Mouse (Mus musculus): ENCODE measurements around the gene Ubb. TPM values are rescaled to one million over a fixed set of nuclear protein-coding genes. Genes with fewer than 3 reads are reported as not detected.
A peak's percentile ranks its signal among the peaks of the same experiment; 100 is the strongest.

Gene Ubb
- polyA plus RNA-seq, 1 experiment = 2,028 TPM

- Histone ChIP-seq H3K4me3 (peak within 1 kb of the TSS; percentile 30), H3K27me3 (ENCODE audit: control insufficient read depth, insufficient read depth, insufficient read length) (no peaks in the 10 kb centered on the region), H3K36me3 (ENCODE audit: control insufficient read depth, insufficient read depth) (no peaks in the 10 kb centered on the region), H3ac (ENCODE audit: control insufficient read depth, insufficient read length) (no peak within 1 kb of the TSS), H3K79me2 (ENCODE audit: control insufficient read depth, insufficient read depth) (no peaks in the 10 kb centered on the region), H3K4me2 (ENCODE audit: low read depth) (peak within 1 kb of the TSS; percentile 87)
- TF ChIP-seq MAX (IDR thresholded peaks at IDR 0.05; ENCODE audit: low read depth) = no peak
- no peak for TF ChIP-seq REST (IDR thresholded peaks at IDR 0.05; ENCODE audit: insufficient read depth, insufficient read length)
- TF ChIP-seq E2F4 (IDR thresholded peaks at IDR 0.05; ENCODE audit: insufficient read depth) = no peak
- TF ChIP-seq POLR2AphosphoS2 (IDR thresholded peaks at IDR 0.05; ENCODE audit: insufficient read length, low read depth) = no peak
- no peak for TF ChIP-seq TCF12 (IDR thresholded peaks at IDR 0.05; ENCODE audit: insufficient read depth, poor library complexity, severe bottlenecking)
- no peak for TF ChIP-seq TCF3 (IDR thresholded peaks at IDR 0.05; ENCODE audit: insufficient read length, low read depth)
- no peak for TF ChIP-seq USF1 (IDR thresholded peaks at IDR 0.05; ENCODE audit: low read depth)
- no peak for TF ChIP-seq MYOG (IDR thresholded peaks at IDR 0.05; ENCODE audit: control insufficient read depth in 1 of 3, insufficient read depth in 1 of 3, insufficient read length in 2 of 3, low read depth in 2 of 3)
- no peak for TF ChIP-seq CEBPB (IDR thresholded peaks at IDR 0.05; ENCODE audit: insufficient read depth, poor library complexity, severe bottlenecking)
These were observed 23.2 kb downstream of the Ubb start, which contains the start of gene Trpv2 for GRCm38 (mm10) chr11:62573959-62574702. Gene Trpv2 (plus strand): TSS chr11:62574486.

GRCm38 (mm10) chr11:62574703-62575085 is 23.7 kb downstream of the Ubb start:
- TF ChIP-seq POLR2AphosphoS2 (IDR thresholded peaks at IDR 0.05; ENCODE audit: insufficient read length, low read depth) (no peak), MYOG (IDR thresholded peaks at IDR 0.05; ENCODE audit: control insufficient read depth in 1 of 3, insufficient read depth in 1 of 3, insufficient read length in 2 of 3, low read depth in 2 of 3) (no peak), TCF3 (IDR thresholded peaks at IDR 0.05; ENCODE audit: insufficient read length, low read depth) (no peak)
- H3K4me2 ChIP-seq (ENCODE audit: low read depth) = no peak overlapping the region

GRCm38 (mm10) chr11:62575297-62575658 is 24.3 kb downstream of the Ubb start:
- no peaks in the 10 kb centered on the region for H3K36me3 ChIP-seq (ENCODE audit: control insufficient read depth, insufficient read depth)
- no peak overlapping the region for H3ac ChIP-seq (ENCODE audit: control insufficient read depth, insufficient read length)
- H3K4me3 ChIP-seq = peak overlapping the region; percentile 30
- TF ChIP-seq E2F4 (IDR thresholded peaks at IDR 0.05; ENCODE audit: insufficient read depth) (no peak), POLR2A (IDR thresholded peaks at IDR 0.05; ENCODE audit: insufficient read length, low read depth) (no peak), MYOD1 (IDR thresholded peaks at IDR 0.05; ENCODE audit: control insufficient read depth in 1 of 3, insufficient read length in 2 of 3, low read depth in 2 of 3) (no peak), REST (IDR thresholded peaks at IDR 0.05; ENCODE audit: insufficient read depth, insufficient read length) (no peak), MAX (IDR thresholded peaks at IDR 0.05; ENCODE audit: low read depth) (no peak)
- no peaks in the 10 kb centered on the region for H3K79me2 ChIP-seq (ENCODE audit: control insufficient read depth, insufficient read depth)
- peak overlapping the region; percentile 87 for H3K4me2 ChIP-seq (ENCODE audit: low read depth)
- no peaks in the 10 kb centered on the region for H3K27me3 ChIP-seq (ENCODE audit: control insufficient read depth, insufficient read depth, insufficient read length)

More at GRCm38 (mm10) chr11:62574703-62575085, 23.7 kb downstream of the Ubb start:
- H3K79me2 ChIP-seq (ENCODE audit: control insufficient read depth, insufficient read depth) = no peaks in the 10 kb centered on the region
- peak overlapping the region; percentile 30 for H3K4me3 ChIP-seq
- no peaks in the 10 kb centered on the region for H3K27me3 ChIP-seq (ENCODE audit: control insufficient read depth, insufficient read depth, insufficient read length)
- no peaks in the 10 kb centered on the region for H3K36me3 ChIP-seq (ENCODE audit: control insufficient read depth, insufficient read depth)
- H3ac ChIP-seq (ENCODE audit: control insufficient read depth, insufficient read length) = no peak overlapping the region

- peak in 2 of 3 experiments; percentile 40 to 64 for TF ChIP-seq MYOD1 (IDR thresholded peaks at IDR 0.05; ENCODE audit: control insufficient read depth in 1 of 3, insufficient read length in 2 of 3, low read depth in 2 of 3)
- TF ChIP-seq POLR2A (IDR thresholded peaks at IDR 0.05; ENCODE audit: insufficient read length, low read depth) = peak; percentile 35
- TF ChIP-seq MYOG (IDR thresholded peaks at IDR 0.05; ENCODE audit: control insufficient read depth in 1 of 3, insufficient read depth in 1 of 3, insufficient read length in 2 of 3, low read depth in 2 of 3) = peak in 1 of 3 experiments; percentile 5
- no peak for TF ChIP-seq TCF12 (IDR thresholded peaks at IDR 0.05; ENCODE audit: insufficient read depth, poor library complexity, severe bottlenecking)
- peak overlapping the region; percentile 87 for H3K4me2 ChIP-seq (ENCODE audit: low read depth)
- no peaks in the 10 kb centered on the region for H3K79me2 ChIP-seq (ENCODE audit: control insufficient read depth, insufficient read depth)
- H3K27me3 ChIP-seq (ENCODE audit: control insufficient read depth, insufficient read depth, insufficient read length) = no peaks in the 10 kb centered on the region
- H3K4me3 ChIP-seq = peak overlapping the region; percentile 30
- no peak overlapping the region for H3ac ChIP-seq (ENCODE audit: control insufficient read depth, insufficient read length)
- H3K36me3 ChIP-seq (ENCODE audit: control insufficient read depth, insufficient read depth) = no peaks in the 10 kb centered on the region
These were observed 24.9 kb downstream of the Ubb start for GRCm38 (mm10) chr11:62575659-62576438.

GRCm38 (mm10) chr11:62576530-62577152 is 25.7 kb downstream of the Ubb start:
- no peak overlapping the region for H3ac ChIP-seq (ENCODE audit: control insufficient read depth, insufficient read length)
- no peaks in the 10 kb centered on the region for H3K27me3 ChIP-seq (ENCODE audit: control insufficient read depth, insufficient read depth, insufficient read length)
- TF ChIP-seq MYOD1 (IDR thresholded peaks at IDR 0.05; ENCODE audit: control insufficient read depth in 1 of 3, insufficient read length in 2 of 3, low read depth in 2 of 3) (no peak), REST (IDR thresholded peaks at IDR 0.05; ENCODE audit: insufficient read depth, insufficient read length) (no peak), POLR2A (IDR thresholded peaks at IDR 0.05; ENCODE audit: insufficient read length, low read depth) (no peak), E2F4 (IDR thresholded peaks at IDR 0.05; ENCODE audit: insufficient read depth) (no peak), USF1 (IDR thresholded peaks at IDR 0.05; ENCODE audit: low read depth) (peak; percentile 63), CEBPB (IDR thresholded peaks at IDR 0.05; ENCODE audit: insufficient read depth, poor library complexity, severe bottlenecking) (no peak), MYOG (IDR thresholded peaks at IDR 0.05; ENCODE audit: control insufficient read depth in 1 of 3, insufficient read depth in 1 of 3, insufficient read length in 2 of 3, low read depth in 2 of 3) (no peak), POLR2AphosphoS2 (IDR thresholded peaks at IDR 0.05; ENCODE audit: insufficient read length, low read depth) (no peak), TCF3 (IDR thresholded peaks at IDR 0.05; ENCODE audit: insufficient read length, low read depth) (no peak)
- no peaks in the 10 kb centered on the region for H3K36me3 ChIP-seq (ENCODE audit: control insufficient read depth, insufficient read depth)
- H3K4me3 ChIP-seq = peak overlapping the region; percentile 30
- no peaks in the 10 kb centered on the region for H3K79me2 ChIP-seq (ENCODE audit: control insufficient read depth, insufficient read depth)
- H3K4me2 ChIP-seq (ENCODE audit: low read depth) = peak overlapping the region; percentile 87
